ENCODE assay signal across 25 mouse cellular contexts in genomic region chr2:104184296-104184695, GRCm38 (mm10).
"Had no signal": no experiment of that assay in that cellular context is flagged by ENCODE, and none has a peak within 500 bp of the region (broad histone marks: within the 10 kb centered on the region; RNA-seq: fewer than 3 reads in every experiment).

No protein-coding gene starts in this region.

- H3K9ac ChIP-seq: heart, embryonic 13.5 days; heart, embryonic 15.5 days; hindbrain, embryonic 12.5 days; hindbrain, embryonic 14.5 days; intestine, embryonic 15.5 days; limb, embryonic 12.5 days; liver, embryonic 13.5 days had no signal

- H3K4me2 ChIP-seq: heart, embryonic 13.5 days; heart, embryonic 15.5 days; hindbrain, embryonic 12.5 days; hindbrain, embryonic 14.5 days; intestine, embryonic 15.5 days; limb, embryonic 12.5 days; liver, embryonic 11.5 days; liver, embryonic 13.5 days had no signal

- H3K36me3 ChIP-seq: heart, embryonic 10.5 days; heart, embryonic 13.5 days; heart, embryonic 15.5 days; hindbrain, embryonic 10.5 days; hindbrain, embryonic 12.5 days; intestine, embryonic 15.5 days; limb, embryonic 10.5 days; limb, embryonic 12.5 days; liver, embryonic 13.5 days had no signal

- H3K27me3 ChIP-seq: heart, embryonic 13.5 days; heart, embryonic 15.5 days; hindbrain, embryonic 12.5 days; intestine, embryonic 15.5 days; limb, embryonic 12.5 days; liver, embryonic 13.5 days had no signal

- H3K4me1 ChIP-seq: hindbrain, embryonic 10.5 days; hindbrain, embryonic 12.5 days; intestine, embryonic 15.5 days; limb, embryonic 10.5 days; limb, embryonic 12.5 days; liver, embryonic 13.5 days had no signal

- H3K27ac ChIP-seq: gastrocnemius, adult 2 months; heart, embryonic 10.5 days; heart, embryonic 13.5 days; heart, embryonic 15.5 days; hindbrain, embryonic 10.5 days; hindbrain, embryonic 12.5 days; hindbrain, embryonic 14.5 days; intestine, embryonic 15.5 days; left cerebral cortex, adult 2 months; limb, embryonic 10.5 days; limb, embryonic 12.5 days; liver, embryonic 13.5 days had no signal

- DNase-seq: gastrocnemius, adult 2 months; gastrocnemius, postnatal 10 days; gastrocnemius, postnatal 25 days; heart, postnatal 4 days; kidney, adult 18-20 months; kidney, adult 8-10 months; kidney, postnatal 10 days; kidney, postnatal 25 days; layer of hippocampus, adult 9-11 months; liver; liver, embryonic 13.5 days had no signal

- ATAC-seq: hindbrain, embryonic 16.5 days; inflammation-experienced regulatory T-cells, adult 6 months; intestine, embryonic 15.5 days; intestine, postnatal 0 days had no signal

- H3K4me3 ChIP-seq: gastrocnemius, adult 2 months; heart, embryonic 10.5 days; heart, embryonic 13.5 days; heart, embryonic 15.5 days; hindbrain, embryonic 10.5 days; hindbrain, embryonic 12.5 days; intestine, embryonic 15.5 days; left cerebral cortex, adult 2 months; limb, embryonic 10.5 days; limb, embryonic 12.5 days; liver, embryonic 13.5 days had no signal

- H3K9me3 ChIP-seq: heart, embryonic 10.5 days; heart, embryonic 13.5 days; heart, embryonic 15.5 days; hindbrain, embryonic 10.5 days; hindbrain, embryonic 12.5 days; intestine, embryonic 15.5 days; limb, embryonic 10.5 days; limb, embryonic 12.5 days; liver, embryonic 13.5 days had no signal
